Mouse (Mus musculus): ENCODE measurements at regions not wholly inside any gene's neighbourhood (a gene's known extent, or its start where the extent isn't known, plus 50 kb on each side); places are given as distances from the start of the nearest gene placed in this dataset.

DNA sequence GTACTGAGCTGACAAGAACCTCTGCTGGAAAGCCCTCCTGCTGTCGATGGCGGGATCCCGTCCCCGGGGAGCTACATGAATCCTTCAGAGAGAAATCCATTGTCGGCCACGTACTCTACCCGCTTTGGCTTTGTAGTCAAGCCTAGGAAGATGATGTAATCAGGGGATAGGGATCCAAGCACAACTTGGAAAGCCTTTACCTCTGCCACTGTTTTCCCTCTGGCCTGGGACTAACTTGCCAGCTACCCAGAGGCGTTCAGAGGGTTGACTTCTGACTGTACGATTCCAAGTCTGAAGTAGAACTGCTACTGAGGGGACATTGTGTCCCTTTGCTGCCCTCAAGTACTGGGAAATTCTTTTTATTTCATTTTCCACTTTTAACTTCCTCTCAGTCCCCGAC, 110.2 kb upstream of the Nampt start:
- H3K4me2 ChIP-seq: no peak overlapping the region
- no peaks in the 10 kb centered on the region for H3K27me3 ChIP-seq (ENCODE audit: control insufficient read depth, insufficient read depth, low read length)
- no peaks in the 10 kb centered on the region for H3K9me3 ChIP-seq (replicated peaks; ENCODE audit: control insufficient read depth, low read length)
- H3K4me1 ChIP-seq (ENCODE audit: control insufficient read depth, insufficient read depth, low read length): no peaks in the 10 kb centered on the region
- H3K36me3 ChIP-seq (ENCODE audit: control insufficient read depth, insufficient read depth, low read length): no peaks in the 10 kb centered on the region
- no peak overlapping the region for H3K4me3 ChIP-seq (ENCODE audit: low read depth, low read length)
- 84% methylated on average over 10 of the region's 10 CpGs for WGBS (ENCODE audit: insufficient replicate concordance)
- no peak for ATAC-seq (replicated peaks; ENCODE audit: insufficient number of reproducible peaks, low FRiP score, low TSS enrichment)
- H3K27ac ChIP-seq (ENCODE audit: low read depth, low read length): no peak overlapping the region
- H3K9ac ChIP-seq (ENCODE audit: low read depth, low read length): no peak overlapping the region

DNA sequence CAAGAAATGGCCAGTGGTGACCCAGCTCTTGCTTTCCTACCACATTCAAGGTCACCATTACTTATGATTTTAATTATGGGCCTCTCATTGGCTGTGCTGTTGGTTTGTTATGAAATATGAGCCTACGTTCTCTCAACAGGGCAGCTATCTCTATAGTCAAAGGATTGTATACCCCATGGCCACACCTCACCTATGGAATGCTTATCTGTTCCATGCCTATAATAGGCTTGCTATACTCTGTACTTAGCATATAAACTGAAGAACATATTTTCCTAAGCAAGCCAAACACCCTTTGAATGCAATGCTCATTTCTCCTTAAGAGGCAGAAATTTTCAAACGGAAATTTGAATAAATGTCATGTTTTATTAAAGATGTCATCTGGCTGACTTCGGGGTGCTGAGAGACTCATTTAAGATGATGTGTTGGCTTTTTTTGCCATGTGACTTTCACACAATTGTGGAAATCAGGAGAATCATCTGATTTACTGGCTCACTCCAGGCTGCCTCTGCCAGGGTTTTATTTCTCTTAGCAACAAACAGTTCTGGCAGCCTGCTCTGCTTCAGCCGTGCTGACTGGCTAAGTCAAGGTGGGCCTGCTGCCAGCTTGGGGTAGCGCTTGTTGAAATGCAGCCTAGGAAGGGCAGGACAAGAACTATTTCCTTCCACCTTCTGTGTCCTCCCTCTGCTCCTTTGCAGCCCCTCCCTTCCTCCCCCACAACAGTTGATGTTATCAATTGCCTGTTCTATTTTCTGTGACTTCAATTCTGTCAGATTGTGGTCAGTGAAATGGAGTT, 102.0 kb upstream of the Nampt start:
- ATAC-seq (replicated peaks; ENCODE audit: insufficient number of reproducible peaks, low FRiP score, low TSS enrichment): no peak
- WGBS (ENCODE audit: insufficient replicate concordance): 63% methylated on average over 5 of the region's 5 CpGs

DNA sequence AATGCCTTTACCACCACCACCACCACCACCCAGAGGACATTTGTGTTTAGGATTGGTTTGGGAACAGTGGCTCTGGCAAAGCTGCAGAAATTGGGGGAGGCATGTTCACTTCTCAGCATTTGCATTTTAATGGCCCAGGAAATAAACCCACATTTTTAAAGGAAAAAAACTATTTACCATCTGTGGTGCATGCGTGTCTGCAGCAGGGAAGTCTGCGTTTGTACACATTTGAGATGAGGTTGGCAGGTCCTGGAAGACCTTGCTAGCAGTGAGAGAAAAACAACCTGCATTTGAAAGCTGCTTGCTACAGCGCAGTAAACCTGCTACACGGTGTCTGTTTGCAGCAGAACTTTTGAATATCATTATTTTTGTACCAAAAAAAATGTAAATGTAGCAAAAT, 100.1 kb upstream of the Nampt start:
- 90% methylated on average over 4 of the region's 4 CpGs for WGBS (ENCODE audit: insufficient replicate concordance)
- no peaks in the 10 kb centered on the region for H3K36me3 ChIP-seq (ENCODE audit: control insufficient read depth, insufficient read depth, low read length)
- no peaks in the 10 kb centered on the region for H3K27me3 ChIP-seq (ENCODE audit: control insufficient read depth, insufficient read depth, low read length)
- H3K27ac ChIP-seq (ENCODE audit: low read depth, low read length): no peak overlapping the region
- H3K9ac ChIP-seq (ENCODE audit: low read depth, low read length): no peak overlapping the region
- no peak overlapping the region for H3K4me3 ChIP-seq (ENCODE audit: low read depth, low read length)
- ATAC-seq (replicated peaks; ENCODE audit: insufficient number of reproducible peaks, low FRiP score, low TSS enrichment): no peak
- no peaks in the 10 kb centered on the region for H3K9me3 ChIP-seq (replicated peaks; ENCODE audit: control insufficient read depth, low read length)
- no peak overlapping the region for H3K4me2 ChIP-seq
- H3K4me1 ChIP-seq (ENCODE audit: control insufficient read depth, insufficient read depth, low read length): no peaks in the 10 kb centered on the region

More for the DNA sequence above, 102.0 kb upstream of the Nampt start:
- H3K27me3 ChIP-seq (ENCODE audit: control insufficient read depth, insufficient read depth, low read length): no peaks in the 10 kb centered on the region
- H3K27ac ChIP-seq (ENCODE audit: low read depth, low read length): no peak overlapping the region
- no peak overlapping the region for H3K4me3 ChIP-seq (ENCODE audit: low read depth, low read length)
- H3K36me3 ChIP-seq (ENCODE audit: control insufficient read depth, insufficient read depth, low read length): no peaks in the 10 kb centered on the region
- H3K4me2 ChIP-seq: no peak overlapping the region
- no peaks in the 10 kb centered on the region for H3K9me3 ChIP-seq (replicated peaks; ENCODE audit: control insufficient read depth, low read length)
- H3K4me1 ChIP-seq (ENCODE audit: control insufficient read depth, insufficient read depth, low read length): no peaks in the 10 kb centered on the region
- no peak overlapping the region for H3K9ac ChIP-seq (ENCODE audit: low read depth, low read length)

DNA sequence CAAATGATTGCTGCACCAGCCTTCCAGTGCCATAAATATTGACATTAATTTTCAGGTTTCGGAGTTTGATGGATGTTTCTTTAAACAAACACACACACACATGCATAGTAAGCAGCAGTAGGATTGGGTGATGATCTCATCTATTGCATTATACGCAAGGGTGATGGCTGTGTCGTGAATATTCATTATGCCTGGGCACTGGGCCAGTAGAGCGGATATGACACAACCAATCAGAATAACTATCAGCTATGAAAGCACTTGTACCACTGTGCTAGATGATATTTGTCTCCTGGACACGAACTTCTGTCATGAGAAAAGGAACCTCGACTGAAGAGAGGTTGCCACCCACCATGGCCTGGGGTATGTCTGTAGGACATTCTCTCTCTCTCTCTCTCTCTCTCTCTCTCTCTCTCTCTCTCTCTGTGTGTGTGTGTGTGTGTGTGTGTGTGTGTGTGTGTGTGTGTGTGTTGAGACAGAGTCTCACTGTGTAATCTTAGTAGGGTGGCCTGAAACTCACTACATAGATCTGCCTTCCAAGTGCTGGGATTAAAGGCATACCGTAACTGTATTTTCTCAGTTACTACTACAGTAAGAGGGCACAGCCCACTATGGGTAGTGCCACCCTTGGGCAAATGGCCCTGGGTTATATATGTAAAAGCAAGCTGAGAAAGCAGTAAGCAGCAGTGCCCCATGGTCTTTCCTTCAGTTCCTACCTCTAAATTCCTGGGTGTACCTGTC, 94.7 kb upstream of the Nampt start:
- WGBS (ENCODE audit: insufficient replicate concordance): 69% methylated on average over 7 of the region's 7 CpGs
- ATAC-seq (replicated peaks; ENCODE audit: insufficient number of reproducible peaks, low FRiP score, low TSS enrichment): no peak
- 0 out of 2 replicates have a peak, but pooled peaks cover 2% of the 10 kb centered on the region for H3K9me3 ChIP-seq (replicated peaks; ENCODE audit: control insufficient read depth, low read length)

DNA sequence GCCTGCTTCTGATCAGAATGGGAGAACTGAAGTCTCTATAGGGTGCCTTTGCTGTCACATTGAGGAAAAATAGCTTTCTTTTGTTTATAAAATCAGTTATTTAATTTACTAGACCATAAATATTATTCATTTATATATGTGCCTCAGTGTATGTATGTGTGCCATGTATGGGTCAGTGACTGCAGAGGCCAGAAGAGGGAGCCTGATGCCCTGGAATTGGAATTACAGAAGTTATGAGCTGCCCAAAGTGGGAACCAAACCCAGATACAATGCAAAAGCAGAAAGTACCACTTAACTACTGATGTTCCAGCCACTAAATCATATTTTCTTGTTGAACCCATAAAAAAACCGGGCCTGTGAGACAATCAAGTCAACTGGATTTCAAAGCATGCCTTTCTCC, 91.8 kb upstream of the Nampt start:
- Histone ChIP-seq H3K27me3 (ENCODE audit: control insufficient read depth, insufficient read depth, low read length) (no peaks in the 10 kb centered on the region), H3K9me3 (replicated peaks; ENCODE audit: control insufficient read depth, low read length) (0 out of 2 replicates have a peak, but pooled peaks cover 2% of the 10 kb centered on the region), H3K36me3 (ENCODE audit: control insufficient read depth, insufficient read depth, low read length) (no peaks in the 10 kb centered on the region), H3K4me2 (no peak overlapping the region), H3K27ac (ENCODE audit: low read depth, low read length) (no peak overlapping the region), H3K4me3 (ENCODE audit: low read depth, low read length) (no peak overlapping the region), H3K4me1 (ENCODE audit: control insufficient read depth, insufficient read depth, low read length) (no peaks in the 10 kb centered on the region), H3K9ac (ENCODE audit: low read depth, low read length) (no peak overlapping the region)
- ATAC-seq (replicated peaks; ENCODE audit: insufficient number of reproducible peaks, low FRiP score, low TSS enrichment): no peak
- 65% methylated on average over 1 of the region's 1 CpGs for WGBS (ENCODE audit: insufficient replicate concordance)

More for the DNA sequence above, 94.7 kb upstream of the Nampt start:
- no peaks in the 10 kb centered on the region for H3K4me1 ChIP-seq (ENCODE audit: control insufficient read depth, insufficient read depth, low read length)
- H3K27me3 ChIP-seq (ENCODE audit: control insufficient read depth, insufficient read depth, low read length): no peaks in the 10 kb centered on the region
- no peak overlapping the region for H3K4me2 ChIP-seq
- H3K9ac ChIP-seq (ENCODE audit: low read depth, low read length): no peak overlapping the region
- H3K4me3 ChIP-seq (ENCODE audit: low read depth, low read length): no peak overlapping the region
- H3K36me3 ChIP-seq (ENCODE audit: control insufficient read depth, insufficient read depth, low read length): no peaks in the 10 kb centered on the region
- no peak overlapping the region for H3K27ac ChIP-seq (ENCODE audit: low read depth, low read length)

DNA sequence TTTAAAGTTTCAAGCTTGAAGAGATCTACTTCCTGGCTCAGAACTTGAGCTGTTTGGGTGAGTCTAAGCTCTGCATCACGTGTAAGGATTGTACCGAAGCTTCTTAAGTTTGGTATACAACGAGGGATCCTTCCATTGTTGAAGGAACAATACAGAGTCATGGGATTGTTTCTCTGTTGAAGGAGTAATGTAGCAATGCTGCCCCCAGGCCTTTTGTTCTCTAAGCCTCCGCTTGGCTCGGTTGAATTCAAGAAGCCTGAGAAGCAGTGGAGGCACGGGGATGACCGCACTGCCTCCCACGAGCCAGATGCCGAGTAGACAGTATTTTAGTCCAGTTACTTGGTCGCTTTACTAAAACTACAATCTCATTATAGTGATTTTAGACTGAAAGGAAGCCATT, 90.9 kb upstream of the Nampt start:
- Histone ChIP-seq H3K9me3 (replicated peaks; ENCODE audit: control insufficient read depth, low read length) (0 out of 2 replicates have a peak, but pooled peaks cover 2% of the 10 kb centered on the region), H3K4me2 (no peak overlapping the region), H3K4me1 (ENCODE audit: control insufficient read depth, insufficient read depth, low read length) (no peaks in the 10 kb centered on the region), H3K9ac (ENCODE audit: low read depth, low read length) (no peak overlapping the region), H3K27ac (ENCODE audit: low read depth, low read length) (no peak overlapping the region), H3K36me3 (ENCODE audit: control insufficient read depth, insufficient read depth, low read length) (no peaks in the 10 kb centered on the region), H3K4me3 (ENCODE audit: low read depth, low read length) (no peak overlapping the region), H3K27me3 (ENCODE audit: control insufficient read depth, insufficient read depth, low read length) (no peaks in the 10 kb centered on the region)
- no peak for ATAC-seq (replicated peaks; ENCODE audit: insufficient number of reproducible peaks, low FRiP score, low TSS enrichment)
- WGBS (ENCODE audit: insufficient replicate concordance): 84% methylated on average over 10 of the region's 10 CpGs

DNA sequence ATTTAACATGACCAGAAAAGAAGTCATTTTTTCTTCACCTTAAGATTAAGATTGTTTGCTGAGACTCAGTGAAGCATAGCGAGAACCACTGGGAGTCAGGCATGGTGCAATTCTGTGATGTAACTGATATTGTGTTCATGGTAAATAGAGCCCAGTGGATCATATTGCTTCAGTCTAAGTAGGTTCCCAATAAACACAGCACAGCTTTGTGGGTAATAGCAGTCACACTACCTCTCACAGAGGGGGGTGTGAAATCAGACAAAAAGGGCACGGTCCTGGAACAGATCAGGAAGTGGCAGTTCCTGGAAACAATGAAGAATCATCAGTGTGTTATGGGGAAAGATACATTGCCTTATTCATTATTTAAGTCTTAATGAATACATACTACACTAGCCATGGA, 84.1 kb upstream of the Nampt start:
- H3K27me3 ChIP-seq (ENCODE audit: control insufficient read depth, insufficient read depth, low read length): no peaks in the 10 kb centered on the region
- no peak overlapping the region for H3K27ac ChIP-seq (ENCODE audit: low read depth, low read length)
- ATAC-seq (replicated peaks; ENCODE audit: insufficient number of reproducible peaks, low FRiP score, low TSS enrichment): no peak
- no peaks in the 10 kb centered on the region for H3K36me3 ChIP-seq (ENCODE audit: control insufficient read depth, insufficient read depth, low read length)
- no peak overlapping the region for H3K4me3 ChIP-seq (ENCODE audit: low read depth, low read length)
- H3K9me3 ChIP-seq (replicated peaks; ENCODE audit: control insufficient read depth, low read length): no peaks in the 10 kb centered on the region
- 85% methylated on average over 2 of the region's 2 CpGs for WGBS (ENCODE audit: insufficient replicate concordance)
- no peak overlapping the region for H3K9ac ChIP-seq (ENCODE audit: low read depth, low read length)
- H3K4me2 ChIP-seq: no peak overlapping the region
- H3K4me1 ChIP-seq (ENCODE audit: control insufficient read depth, insufficient read depth, low read length): no peaks in the 10 kb centered on the region

DNA sequence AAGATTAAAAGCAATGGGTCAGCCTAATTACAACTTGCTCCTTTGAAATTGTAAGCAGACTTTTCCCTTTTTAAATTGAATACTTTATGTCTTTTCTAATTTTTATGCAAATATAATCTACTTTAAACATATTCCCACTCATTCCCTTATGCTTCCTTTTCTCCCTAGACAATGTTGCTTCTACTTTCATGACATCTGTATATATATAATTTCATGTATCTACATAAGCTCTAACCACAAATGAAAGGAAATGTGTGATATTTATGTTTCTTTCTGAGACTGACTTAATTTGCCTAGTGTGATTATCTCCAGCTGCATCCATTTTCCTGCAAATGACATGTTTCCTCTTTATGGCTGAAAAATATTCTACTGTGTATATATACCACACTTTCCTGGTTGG, 77.9 kb upstream of the Nampt start:
- H3K36me3 ChIP-seq (ENCODE audit: control insufficient read depth, insufficient read depth, low read length): no peaks in the 10 kb centered on the region
- H3K27ac ChIP-seq (ENCODE audit: low read depth, low read length): no peak overlapping the region
- no peaks in the 10 kb centered on the region for H3K27me3 ChIP-seq (ENCODE audit: control insufficient read depth, insufficient read depth, low read length)
- H3K9me3 ChIP-seq (replicated peaks; ENCODE audit: control insufficient read depth, low read length): no peaks in the 10 kb centered on the region
- no peak overlapping the region for H3K4me2 ChIP-seq
- ATAC-seq (replicated peaks; ENCODE audit: insufficient number of reproducible peaks, low FRiP score, low TSS enrichment): no peak
- H3K9ac ChIP-seq (ENCODE audit: low read depth, low read length): no peak overlapping the region
- no peaks in the 10 kb centered on the region for H3K4me1 ChIP-seq (ENCODE audit: control insufficient read depth, insufficient read depth, low read length)
- H3K4me3 ChIP-seq (ENCODE audit: low read depth, low read length): no peak overlapping the region
